In genomic region chr2:157565446-157565845, GRCm38 (mm10) we compare ENCODE assay signal across 8 mouse cellular contexts. TPM values are rescaled to one million over a fixed set of nuclear protein-coding genes. Genes with fewer than 3 reads are reported as not detected.
DNase-seq lines count a peak whose midpoint lies in the region; ATAC-seq lines count a peak whose summit lies in the region.

No protein-coding gene starts in this region.

- DNase-seq in kidney, postnatal 10 days = no peak
- DNase-seq in adipocyte (ENCODE audit: low spot score) = peak; percentile 69
- DNase-seq in lung, postnatal 4 days = peak; percentile 40 to 58
- no peak for DNase-seq in gastrocnemius, adult 8-10 months (ENCODE audit: low spot score in 2 of 2)
- no peak for DNase-seq in B cell, adult 2 months

- H3K9ac ChIP-seq in kidney, embryonic 14.5 days (ENCODE audit: low read depth, low read length) = peak overlapping the region; percentile 91
- peak overlapping the region; percentile 95 for H3K9ac ChIP-seq in hindbrain, embryonic 16.5 days (ENCODE audit: low read depth, low read length)

- peaks cover 10% of the 10 kb centered on the region; the same call in 1 of the 2 replicates for H3K4me1 ChIP-seq in kidney, embryonic 14.5 days (ENCODE audit: control insufficient read depth, insufficient read depth, low read length)
- peaks cover 30% of the 10 kb centered on the region for H3K4me1 ChIP-seq in hindbrain, embryonic 16.5 days (ENCODE audit: control insufficient read depth, insufficient read depth, low read depth, low read length)

- peak overlapping the region; percentile 91 for H3K4me3 ChIP-seq in kidney, embryonic 14.5 days (ENCODE audit: low read length)
- peak overlapping the region; percentile 91 for H3K4me3 ChIP-seq in hindbrain, embryonic 16.5 days (ENCODE audit: low read length)

- H3K27me3 ChIP-seq in kidney, embryonic 14.5 days (ENCODE audit: control insufficient read depth, insufficient read depth, low read length) = no peaks in the 10 kb centered on the region
- H3K27me3 ChIP-seq in hindbrain, embryonic 16.5 days (replicated peaks; ENCODE audit: control insufficient read depth, insufficient read depth, low read length) = no peaks in the 10 kb centered on the region

- 4% methylated on average over 13 of the region's 13 CpGs for WGBS in kidney, embryonic 14.5 days
- 6% methylated on average over 13 of the region's 13 CpGs for WGBS in hindbrain, embryonic 16.5 days

- H3K4me2 ChIP-seq in kidney, embryonic 14.5 days (replicated peaks; ENCODE audit: low read depth, low read length) = peak overlapping the region; percentile 77
- H3K4me2 ChIP-seq in hindbrain, embryonic 16.5 days (ENCODE audit: low read length) = peak overlapping the region; percentile 97

- peak overlapping the region; percentile 75; the same call in 1 of the 2 replicates for H3K27ac ChIP-seq in kidney, embryonic 14.5 days (ENCODE audit: low read depth, low read length)
- H3K27ac ChIP-seq in hindbrain, embryonic 16.5 days (ENCODE audit: low read depth, low read length) = peak overlapping the region; percentile 95

- no peak for ATAC-seq in kidney, embryonic 14.5 days (ENCODE audit: low FRiP score, low TSS enrichment)
- no peak for ATAC-seq in hindbrain, embryonic 16.5 days
- ATAC-seq in granulocyte monocyte progenitor cell, adult 5-6 weeks (replicated peaks; ENCODE audit: poor library complexity, severe bottlenecking) = no peak

- peaks cover 7% of the 10 kb centered on the region; the same call in 1 of the 2 replicates for H3K36me3 ChIP-seq in kidney, embryonic 14.5 days (ENCODE audit: control insufficient read depth, insufficient read depth, low read length)
- H3K36me3 ChIP-seq in hindbrain, embryonic 16.5 days (ENCODE audit: control insufficient read depth, insufficient read depth, low read length) = peaks cover 19% of the 10 kb centered on the region

- H3K9me3 ChIP-seq in kidney, embryonic 14.5 days (ENCODE audit: control insufficient read depth, low read length) = peaks cover 14% of the 10 kb centered on the region
- peaks cover 6% of the 10 kb centered on the region for H3K9me3 ChIP-seq in hindbrain, embryonic 16.5 days (ENCODE audit: control insufficient read depth, low read length)

RNA-seq across cellular contexts. Expression of gene Nnat, which starts 5.6 kb away (rescaled TPM):
- polyA plus RNA-seq in kidney, embryonic 14.5 days (2014; fragmentation: Nextera tagmentation; extraction: Ambion mirVana) = 248 and 307 TPM in 2 replicates
- 6,388 and 6,390 TPM in 2 replicates for polyA plus RNA-seq in hindbrain, embryonic 16.5 days (2015; fragmentation: Nextera tagmentation; extraction: Ambion mirVana)
- total RNA-seq in gastrocnemius, adult 8-10 months (2022) = 10 to 100 TPM in 1 of 4 experiments, 1 to 10 TPM in 2, under 1 TPM in 1; 0.87 to 26.8 (median 3.5) TPM
- not detected in 2 replicates for total RNA-seq in granulocyte monocyte progenitor cell, adult 5-6 weeks (2014; fragmentation: Nextera tagmentation)
- not detected in 2 replicates for total RNA-seq in granulocyte monocyte progenitor cell, adult 5-6 weeks (2017)

RNA-seq across cellular contexts. Expression of gene Blcap, which starts 5.6 kb away (rescaled TPM):
- 48.7 and 49.5 TPM in 2 replicates for polyA plus RNA-seq in kidney, embryonic 14.5 days (2014; fragmentation: Nextera tagmentation; extraction: Ambion mirVana)
- polyA plus RNA-seq in hindbrain, embryonic 16.5 days (2015; fragmentation: Nextera tagmentation; extraction: Ambion mirVana) = 288 and 298 TPM in 2 replicates
- 10 to 100 TPM; 28.7 to 37.0 (median 33.3) TPM for total RNA-seq in gastrocnemius, adult 8-10 months (2022)
- total RNA-seq in granulocyte monocyte progenitor cell, adult 5-6 weeks (2014; fragmentation: Nextera tagmentation) = 13.4 and 29.1 TPM in 2 replicates
- total RNA-seq in granulocyte monocyte progenitor cell, adult 5-6 weeks (2017) = 6.7 and 7.9 TPM in 2 replicates

Comparison
In these comparisons a context has a peak if more than half of its experiments do, and no peak if none do; other contexts are left out.
1. DNase-seq: peak in adipocyte (single experiment) and lung, postnatal 4 days (2 of 2); none in kidney, postnatal 10 days (single experiment), gastrocnemius, adult 8-10 months (0 of 2) and B cell, adult 2 months (0 of 2).